Mouse (Mus musculus): Measurements from ENCODE around the gene Alkal2. TPM values are rescaled to one million over a fixed set of nuclear protein-coding genes. Genes with fewer than 3 reads are reported as not detected.

Alkal2 gene
- polyA plus RNA-seq, 1 experiment from 2014 or later, result not detected

DNA sequence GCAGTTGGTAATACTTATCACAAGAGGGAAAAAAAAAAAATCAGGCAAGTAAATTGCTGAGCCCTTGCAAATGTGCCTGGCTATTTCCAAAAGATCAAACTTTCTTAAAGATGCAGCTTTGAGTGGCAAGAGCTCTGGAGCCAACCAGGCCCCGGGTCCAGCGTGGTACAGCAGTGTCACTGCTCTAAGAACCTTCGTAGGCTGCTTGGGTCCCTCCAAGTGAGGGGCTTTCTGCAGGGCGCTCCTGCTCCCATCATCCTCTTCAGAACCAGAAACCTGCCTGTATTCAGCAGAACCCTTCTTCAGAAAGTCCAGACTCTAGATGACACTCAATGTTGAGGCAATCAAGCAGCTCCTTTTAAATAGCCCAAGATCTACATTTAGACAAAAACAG is 533 bp upstream of the Alkal2 start:
- no peaks in the 10 kb centered on the region for H3K9me3 ChIP-seq (replicated peaks; ENCODE audit: control insufficient read depth, low read length)
- H3K4me2 ChIP-seq (ENCODE audit: low read depth, low read length), result no peak overlapping the region
- peak overlapping the region; percentile 29; the same call in 1 of the 2 replicates for H3K4me3 ChIP-seq (ENCODE audit: low read depth, low read length)
- no peak for ATAC-seq (ENCODE audit: low read depth)
- H3K27ac ChIP-seq (ENCODE audit: low read length), result no peak overlapping the region
- H3K36me3 ChIP-seq (ENCODE audit: control insufficient read depth, insufficient read depth), result no peaks in the 10 kb centered on the region
- H3K4me1 ChIP-seq (ENCODE audit: control insufficient read depth, low read depth, low read length), result peaks cover 4% of the 10 kb centered on the region; the same call in 1 of the 2 replicates
- WGBS (ENCODE audit: insufficient replicate concordance), result 17% methylated on average over 4 of the region's 4 CpGs
- peaks cover 54% of the 10 kb centered on the region for H3K27me3 ChIP-seq (ENCODE audit: control insufficient read depth, insufficient read depth, low read depth, low read length)
- H3K9ac ChIP-seq (ENCODE audit: low read depth, low read length), result no peak overlapping the region

DNA sequence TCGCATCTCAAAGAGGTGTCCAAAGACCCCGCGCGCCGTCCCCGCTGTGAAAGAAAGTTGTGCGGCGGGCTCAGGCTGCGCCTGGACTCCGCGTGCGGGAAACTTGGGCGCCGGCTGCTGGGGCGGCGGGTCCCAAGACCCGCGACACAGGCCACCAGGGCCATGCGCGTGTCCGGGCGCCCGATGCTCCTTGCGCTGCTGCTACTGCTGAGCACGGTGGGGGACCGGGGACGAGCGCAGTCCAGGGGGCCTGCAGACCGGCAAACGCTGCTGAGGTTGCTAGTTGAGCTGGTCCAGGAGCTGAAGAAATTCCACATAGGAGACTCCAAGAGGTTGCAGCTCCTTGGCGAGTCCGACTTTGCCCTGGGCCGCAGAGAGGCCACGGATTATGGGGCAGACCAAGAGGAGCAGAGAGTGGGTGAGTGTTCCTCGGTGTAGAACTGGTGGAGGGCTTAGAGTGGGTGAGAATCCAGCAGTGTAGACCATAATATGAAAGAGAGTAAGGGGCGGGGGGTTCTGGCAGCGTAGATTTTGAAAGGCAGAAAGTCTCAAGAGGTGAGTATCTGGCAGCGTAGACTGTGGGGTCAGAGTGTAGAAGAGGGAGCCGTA is 604 bp downstream of the Alkal2 start:
- H3K36me3 ChIP-seq (ENCODE audit: control insufficient read depth, insufficient read depth), result no peaks in the 10 kb centered on the region
- H3K4me3 ChIP-seq (ENCODE audit: low read depth, low read length), result peak overlapping the region; percentile 29
- no peak for ATAC-seq (ENCODE audit: low read depth)
- H3K4me1 ChIP-seq (ENCODE audit: control insufficient read depth, low read depth, low read length), result peaks cover 4% of the 10 kb centered on the region; the same call in 1 of the 2 replicates
- peak overlapping the region; percentile 28; the same call in 1 of the 2 replicates for H3K4me2 ChIP-seq (ENCODE audit: low read depth, low read length)
- no peak overlapping the region for H3K9ac ChIP-seq (ENCODE audit: low read depth, low read length)
- 10% methylated on average over 34 of the region's 39 CpGs for WGBS (ENCODE audit: insufficient replicate concordance)
- H3K27me3 ChIP-seq (ENCODE audit: control insufficient read depth, insufficient read depth, low read depth, low read length), result peaks cover 54% of the 10 kb centered on the region
- no peak overlapping the region for H3K27ac ChIP-seq (ENCODE audit: low read length)
- H3K9me3 ChIP-seq (replicated peaks; ENCODE audit: control insufficient read depth, low read length), result no peaks in the 10 kb centered on the region

DNA sequence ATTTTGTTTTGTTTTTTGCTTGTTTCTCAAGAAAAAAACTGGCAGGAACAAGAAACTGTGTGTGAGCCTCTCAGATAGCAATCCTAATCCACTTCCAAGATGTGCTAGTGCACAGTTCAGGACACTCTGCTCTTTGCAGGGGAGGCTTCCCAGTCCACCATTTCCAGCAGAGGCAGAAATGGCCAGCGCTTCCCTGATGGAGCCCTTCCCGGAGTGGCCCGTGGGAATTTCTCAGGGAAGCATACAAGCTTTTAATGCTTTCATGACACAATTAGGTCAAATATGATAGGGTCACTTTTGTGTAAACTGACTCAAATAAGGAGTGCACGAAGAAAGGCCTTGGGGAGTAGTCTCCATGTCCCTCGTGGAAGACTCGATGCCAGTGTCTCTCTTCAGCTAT is 1.8 kb downstream of the Alkal2 start:
- H3K27ac ChIP-seq (ENCODE audit: low read length), result no peak overlapping the region
- H3K4me1 ChIP-seq (ENCODE audit: control insufficient read depth, low read depth, low read length), result peaks cover 6% of the 10 kb centered on the region
- 65% methylated on average over 6 of the region's 6 CpGs for WGBS (ENCODE audit: insufficient replicate concordance)
- no peaks in the 10 kb centered on the region for H3K9me3 ChIP-seq (replicated peaks; ENCODE audit: control insufficient read depth, low read length)
- no peak overlapping the region for H3K4me2 ChIP-seq (ENCODE audit: low read depth, low read length)
- H3K4me3 ChIP-seq (ENCODE audit: low read depth, low read length), result no peak overlapping the region
- no peak for ATAC-seq (ENCODE audit: low read depth)
- no peak overlapping the region for H3K9ac ChIP-seq (ENCODE audit: low read depth, low read length)
- H3K27me3 ChIP-seq (ENCODE audit: control insufficient read depth, insufficient read depth, low read depth, low read length), result peaks cover 54% of the 10 kb centered on the region
- H3K36me3 ChIP-seq (ENCODE audit: control insufficient read depth, insufficient read depth), result no peaks in the 10 kb centered on the region

DNA sequence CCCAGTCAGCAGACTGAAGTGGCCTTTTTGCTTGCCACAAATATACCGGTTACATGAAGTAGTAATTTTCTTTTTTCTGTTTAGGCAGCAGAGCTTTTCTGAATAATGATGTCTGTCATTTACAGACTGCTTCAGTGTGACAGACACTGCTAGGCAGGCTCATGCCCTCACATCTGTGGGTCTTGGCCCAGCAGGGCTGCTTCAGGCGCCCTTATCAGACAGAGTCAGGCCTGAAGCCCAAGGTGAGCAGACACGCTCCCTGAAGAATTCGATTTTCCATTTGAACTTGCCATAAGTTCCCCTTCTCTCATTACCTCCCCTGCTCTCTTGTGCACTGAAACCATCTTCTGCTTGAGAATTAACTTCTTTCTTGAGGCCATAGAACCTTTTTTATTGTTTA is 3.9 kb downstream of the Alkal2 start:
- ATAC-seq (ENCODE audit: low read depth), result peak; percentile 90
- Histone ChIP-seq H3K4me3 (ENCODE audit: low read depth, low read length) (no peak overlapping the region), H3K4me2 (ENCODE audit: low read depth, low read length) (no peak overlapping the region), H3K9ac (ENCODE audit: low read depth, low read length) (no peak overlapping the region), H3K27ac (ENCODE audit: low read length) (no peak overlapping the region), H3K4me1 (ENCODE audit: control insufficient read depth, low read depth, low read length) (peaks cover 6% of the 10 kb centered on the region), H3K36me3 (ENCODE audit: control insufficient read depth, insufficient read depth) (no peaks in the 10 kb centered on the region; the same call in 1 of the 2 replicates), H3K27me3 (ENCODE audit: control insufficient read depth, insufficient read depth, low read depth, low read length) (peaks cover 40% of the 10 kb centered on the region), H3K9me3 (replicated peaks; ENCODE audit: control insufficient read depth, low read length) (no peaks in the 10 kb centered on the region)
- 46% methylated on average over 4 of the region's 4 CpGs for WGBS (ENCODE audit: insufficient replicate concordance)

DNA sequence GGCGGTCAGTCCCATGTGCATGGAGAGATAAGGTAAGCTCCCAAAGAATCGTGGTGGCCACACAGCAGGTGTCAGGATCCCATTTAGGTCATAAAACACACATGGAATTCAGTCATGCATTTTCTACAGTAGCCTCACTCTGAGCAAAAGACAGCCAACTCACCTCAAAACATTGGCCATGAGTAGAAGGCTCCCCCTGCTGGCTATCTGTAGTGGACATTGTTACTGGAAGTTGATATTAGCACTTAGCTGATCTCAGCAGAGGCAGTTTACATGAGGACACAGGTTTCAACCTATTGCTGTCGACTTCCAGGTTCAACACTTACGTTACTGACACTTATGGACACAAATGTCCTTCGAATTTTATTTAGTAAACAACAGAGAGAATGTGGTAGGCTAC is 5.9 kb downstream of the Alkal2 start:
- Histone ChIP-seq H3K27ac (ENCODE audit: low read length) (no peak overlapping the region), H3K4me2 (ENCODE audit: low read depth, low read length) (no peak overlapping the region), H3K36me3 (ENCODE audit: control insufficient read depth, insufficient read depth) (peaks cover 11% of the 10 kb centered on the region), H3K9me3 (replicated peaks; ENCODE audit: control insufficient read depth, low read length) (no peaks in the 10 kb centered on the region), H3K4me3 (ENCODE audit: low read depth, low read length) (no peak overlapping the region), H3K4me1 (ENCODE audit: control insufficient read depth, low read depth, low read length) (peaks cover 6% of the 10 kb centered on the region), H3K27me3 (ENCODE audit: control insufficient read depth, insufficient read depth, low read depth, low read length) (peaks cover 20% of the 10 kb centered on the region), H3K9ac (ENCODE audit: low read depth, low read length) (no peak overlapping the region)
- WGBS (ENCODE audit: insufficient replicate concordance), result 33% methylated on average over 5 of the region's 5 CpGs
- ATAC-seq (ENCODE audit: low read depth), result peak; percentile 35; the same call in 1 of the 2 replicates

DNA sequence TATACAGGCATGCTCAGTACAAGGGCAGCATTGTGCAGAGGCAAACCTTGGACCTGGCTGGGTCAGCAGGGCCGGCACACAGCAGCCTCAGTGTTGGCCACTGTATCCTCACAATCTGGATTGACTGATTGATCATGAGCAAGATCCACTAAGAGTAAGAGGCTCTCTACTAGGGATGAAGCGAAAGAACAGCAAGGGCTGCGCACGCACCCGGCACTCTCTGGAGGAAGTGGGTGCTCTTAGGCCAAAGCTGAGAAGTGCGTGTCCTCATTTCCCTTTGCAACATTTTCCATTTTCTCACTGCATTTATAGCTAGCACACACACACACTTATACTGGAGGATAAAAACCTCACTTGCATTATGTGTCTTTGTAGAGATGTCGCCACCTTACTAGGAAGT is 7.3 kb downstream of the Alkal2 start:
- H3K9me3 ChIP-seq (replicated peaks; ENCODE audit: control insufficient read depth, low read length), result no peaks in the 10 kb centered on the region
- no peak overlapping the region for H3K27ac ChIP-seq (ENCODE audit: low read length)
- no peak overlapping the region for H3K9ac ChIP-seq (ENCODE audit: low read depth, low read length)
- peaks cover 18% of the 10 kb centered on the region for H3K36me3 ChIP-seq (ENCODE audit: control insufficient read depth, insufficient read depth)
- no peak overlapping the region for H3K4me3 ChIP-seq (ENCODE audit: low read depth, low read length)
- no peak overlapping the region for H3K4me2 ChIP-seq (ENCODE audit: low read depth, low read length)
- peaks cover 7% of the 10 kb centered on the region for H3K27me3 ChIP-seq (ENCODE audit: control insufficient read depth, insufficient read depth, low read depth, low read length)
- no peak for ATAC-seq (ENCODE audit: low read depth)
- 86% methylated on average over 7 of the region's 7 CpGs for WGBS (ENCODE audit: insufficient replicate concordance)
- peaks cover 6% of the 10 kb centered on the region for H3K4me1 ChIP-seq (ENCODE audit: control insufficient read depth, low read depth, low read length)

DNA sequence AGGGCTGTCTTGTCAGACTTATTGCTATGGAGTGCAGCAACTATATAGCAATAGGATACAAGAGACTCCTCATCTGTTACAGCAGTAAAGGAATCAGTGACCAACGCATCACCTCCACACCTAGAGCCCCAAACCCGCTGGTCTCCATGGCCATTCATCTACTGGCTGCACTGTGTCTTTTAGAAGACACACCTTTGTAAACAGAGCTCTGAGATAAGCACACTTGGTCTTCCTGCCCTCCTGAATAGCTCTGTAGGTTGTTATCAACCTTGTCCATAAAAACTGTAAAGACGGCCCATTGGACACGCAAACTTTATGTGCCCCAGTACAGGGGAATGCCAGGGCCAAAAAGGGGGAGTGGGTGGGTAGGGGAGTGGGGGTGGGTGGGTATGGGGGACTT is 12.9 kb downstream of the Alkal2 start:
- H3K4me3 ChIP-seq (ENCODE audit: low read depth, low read length), result no peak overlapping the region
- 20% methylated on average over 4 of the region's 4 CpGs for WGBS (ENCODE audit: insufficient replicate concordance)
- ATAC-seq (ENCODE audit: low read depth), result peak; percentile 96
- H3K4me2 ChIP-seq (ENCODE audit: low read depth, low read length), result peak overlapping the region; percentile 10; the same call in 1 of the 2 replicates
- no peaks in the 10 kb centered on the region for H3K9me3 ChIP-seq (replicated peaks; ENCODE audit: control insufficient read depth, low read length)
- peak overlapping the region; percentile 1; the same call in 1 of the 2 replicates for H3K9ac ChIP-seq (ENCODE audit: low read depth, low read length)
- H3K27ac ChIP-seq (ENCODE audit: low read length), result peak overlapping the region; percentile 62
- H3K36me3 ChIP-seq (ENCODE audit: control insufficient read depth, insufficient read depth), result peaks cover 41% of the 10 kb centered on the region
- H3K27me3 ChIP-seq (ENCODE audit: control insufficient read depth, insufficient read depth, low read depth, low read length), result no peaks in the 10 kb centered on the region
- H3K4me1 ChIP-seq (ENCODE audit: control insufficient read depth, low read depth, low read length), result peaks cover 17% of the 10 kb centered on the region

DNA sequence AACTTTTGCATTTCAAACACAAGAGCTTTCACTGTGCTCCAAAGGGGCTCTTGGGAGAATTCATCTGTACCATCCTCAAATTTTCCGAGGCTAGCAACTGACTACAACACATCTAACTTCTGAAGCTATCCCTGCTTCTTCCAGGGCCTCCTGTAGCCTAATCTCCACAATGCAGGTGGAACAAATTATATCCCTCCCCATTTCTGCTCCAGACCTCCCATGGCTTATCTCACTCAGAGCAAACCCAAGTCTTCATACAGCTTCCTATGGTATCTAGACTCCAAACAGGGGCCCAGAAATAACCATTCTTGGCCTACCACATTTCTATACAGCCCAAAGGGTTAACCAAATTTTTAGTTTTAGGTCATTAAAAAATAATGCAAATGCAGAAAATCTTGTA is 24.5 kb downstream of the Alkal2 start:
- Histone ChIP-seq H3K4me1 (ENCODE audit: control insufficient read depth, low read depth, low read length) (peaks cover 41% of the 10 kb centered on the region), H3K27ac (ENCODE audit: low read length) (peak overlapping the region; percentile 99), H3K4me2 (ENCODE audit: low read depth, low read length) (peak overlapping the region; percentile 85), H3K9me3 (replicated peaks; ENCODE audit: control insufficient read depth, low read length) (no peaks in the 10 kb centered on the region), H3K4me3 (ENCODE audit: low read depth, low read length) (peak overlapping the region; percentile 80), H3K27me3 (ENCODE audit: control insufficient read depth, insufficient read depth, low read depth, low read length) (no peaks in the 10 kb centered on the region), H3K36me3 (ENCODE audit: control insufficient read depth, insufficient read depth) (peaks cover 14% of the 10 kb centered on the region), H3K9ac (ENCODE audit: low read depth, low read length) (peak overlapping the region; percentile 87)
- WGBS (ENCODE audit: insufficient replicate concordance), result 15% methylated on average over 1 of the region's 1 CpGs
- ATAC-seq (ENCODE audit: low read depth), result peak; percentile 80

DNA sequence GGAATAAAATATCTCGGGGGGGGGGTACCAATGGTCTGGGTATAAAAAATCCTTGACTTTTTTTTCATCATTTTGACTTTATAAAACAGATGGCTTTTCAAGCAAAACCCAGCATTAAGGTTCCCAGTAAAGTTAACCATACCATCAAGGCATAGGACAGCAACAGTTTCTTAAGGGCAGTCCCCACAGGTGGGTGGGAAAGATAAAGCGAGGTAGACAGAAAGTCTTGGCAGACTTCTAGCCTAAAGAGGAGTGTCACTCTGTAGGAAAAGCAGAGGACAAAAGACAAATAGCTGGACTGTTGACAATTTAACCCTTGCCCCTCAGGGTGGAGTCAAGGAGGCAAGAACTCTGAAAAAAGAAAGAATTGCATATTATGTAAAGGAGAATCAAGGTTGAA is 25.8 kb downstream of the Alkal2 start:
- H3K4me2 ChIP-seq (ENCODE audit: low read depth, low read length), result peak overlapping the region; percentile 85
- H3K9ac ChIP-seq (ENCODE audit: low read depth, low read length), result peak overlapping the region; percentile 87
- ATAC-seq (ENCODE audit: low read depth), result peak; percentile 65
- peak overlapping the region; percentile 80 for H3K4me3 ChIP-seq (ENCODE audit: low read depth, low read length)
- peaks cover 40% of the 10 kb centered on the region for H3K4me1 ChIP-seq (ENCODE audit: control insufficient read depth, low read depth, low read length)
- no peaks in the 10 kb centered on the region for H3K27me3 ChIP-seq (ENCODE audit: control insufficient read depth, insufficient read depth, low read depth, low read length)
- H3K36me3 ChIP-seq (ENCODE audit: control insufficient read depth, insufficient read depth), result peaks cover 5% of the 10 kb centered on the region
- no peaks in the 10 kb centered on the region for H3K9me3 ChIP-seq (replicated peaks; ENCODE audit: control insufficient read depth, low read length)
- 26% methylated on average over 2 of the region's 2 CpGs for WGBS (ENCODE audit: insufficient replicate concordance)
- peak overlapping the region; percentile 99 for H3K27ac ChIP-seq (ENCODE audit: low read length)
